Mouse (Mus musculus): Measurements from ENCODE around the gene Pdcd1lg2. TPM values are rescaled to one million over a fixed set of nuclear protein-coding genes. Genes with fewer than 3 reads are reported as not detected.

Pdcd1lg2 gene
- polyA plus RNA-seq, 1 experiment: not detected

GRCm38 (mm10) chr19:29418661-29419115 lies 8.0 kb downstream of the Pdcd1lg2 start:
- no peak for DNase-seq (ENCODE audit: low read depth)

GRCm38 (mm10) chr19:29419506-29419905 lies 8.8 kb downstream of the Pdcd1lg2 start:
- no peak for DNase-seq (ENCODE audit: low read depth)

- DNase-seq (ENCODE audit: low read depth): no peak
Observed at GRCm38 (mm10) chr19:29419946-29420345, 9.2 kb downstream of the Pdcd1lg2 start.

- DNase-seq (ENCODE audit: low read depth): no peak
Observed at GRCm38 (mm10) chr19:29420397-29420796, 9.7 kb downstream of the Pdcd1lg2 start.

- DNase-seq (ENCODE audit: low read depth): no peak
Observed at GRCm38 (mm10) chr19:29422013-29422645, 11.4 kb downstream of the Pdcd1lg2 start.

GRCm38 (mm10) chr19:29422796-29423195 lies 12.1 kb downstream of the Pdcd1lg2 start:
- no peak for DNase-seq (ENCODE audit: low read depth)

GRCm38 (mm10) chr19:29430516-29430915 lies 19.8 kb downstream of the Pdcd1lg2 start:
- no peak for DNase-seq (ENCODE audit: low read depth)

GRCm38 (mm10) chr19:29430953-29431352 lies 20.2 kb downstream of the Pdcd1lg2 start:
- DNase-seq (ENCODE audit: low read depth): no peak

- DNase-seq (ENCODE audit: low read depth): no peak
Observed at GRCm38 (mm10) chr19:29436793-29437479, 26.2 kb downstream of the Pdcd1lg2 start.

GRCm38 (mm10) chr19:29437849-29438248 lies 27.1 kb downstream of the Pdcd1lg2 start:
- DNase-seq (ENCODE audit: low read depth): no peak

GRCm38 (mm10) chr19:29439242-29439641 lies 28.5 kb downstream of the Pdcd1lg2 start:
- no peak for DNase-seq (ENCODE audit: low read depth)

- no peak for DNase-seq (ENCODE audit: low read depth)
Observed at GRCm38 (mm10) chr19:29442492-29442891, 31.8 kb downstream of the Pdcd1lg2 start.

- no peak for DNase-seq (ENCODE audit: low read depth)
Observed at GRCm38 (mm10) chr19:29444364-29444763, 33.6 kb downstream of the Pdcd1lg2 start.

GRCm38 (mm10) chr19:29448373-29448772 lies 37.7 kb downstream of the Pdcd1lg2 start:
- no peak for DNase-seq (ENCODE audit: low read depth)

GRCm38 (mm10) chr19:29450376-29450775 lies 39.7 kb downstream of the Pdcd1lg2 start:
- no peak for DNase-seq (ENCODE audit: low read depth)

GRCm38 (mm10) chr19:29454141-29454601 lies 43.5 kb downstream of the Pdcd1lg2 start:
- no peak for DNase-seq (ENCODE audit: low read depth)

- no peak for DNase-seq (ENCODE audit: low read depth)
Observed at GRCm38 (mm10) chr19:29455156-29455555, 44.4 kb downstream of the Pdcd1lg2 start.

GRCm38 (mm10) chr19:29457982-29458381 lies 47.3 kb downstream of the Pdcd1lg2 start:
- DNase-seq (ENCODE audit: low read depth): no peak

GRCm38 (mm10) chr19:29462462-29462861 lies 51.7 kb downstream of the Pdcd1lg2 start:
- no peak for DNase-seq (ENCODE audit: low read depth)

- DNase-seq (ENCODE audit: low read depth): no peak
Observed at GRCm38 (mm10) chr19:29463645-29464395, 53.1 kb downstream of the Pdcd1lg2 start.

- no peak for DNase-seq (ENCODE audit: low read depth)
Observed at GRCm38 (mm10) chr19:29466819-29467218, 56.1 kb downstream of the Pdcd1lg2 start.

- no peak for DNase-seq (ENCODE audit: low read depth)
Observed at GRCm38 (mm10) chr19:29468941-29469685, 58.4 kb downstream of the Pdcd1lg2 start.
